Mouse (Mus musculus) liver, postnatal 0 days (tissue): ENCODE data around the gene 1110008L16Rik. TPM values are rescaled to one million over a fixed set of nuclear protein-coding genes. Genes with fewer than 3 reads are reported as not detected.

Experiments used
- ATAC-seq: fragments of 200-750 bp; cut with Nextera tagmentation; 2 replicates; pipeline ENCODE4 v1.8.0; 2017; ENCODE audit warnings: mild to moderate bottlenecking, moderate library complexity
- DNase-seq: peaks from one replicate; pipeline ENCODE4 v3.0.0-alpha.2; 2016
- H3K27ac ChIP-seq: fragments of 300-500 bp; sonication (generic); 2 replicates; pipeline ENCODE4 v1.5.1; 2014; ENCODE audit warnings: antibody characterized with exemption, moderate library complexity, mild to moderate bottlenecking, low read depth
- H3K27me3 ChIP-seq: fragments of 300-500 bp; sonication (generic); 2 replicates; pipeline ENCODE4 v1.6.1; 2014; ENCODE audit warnings: low read length, control low read depth, mixed read lengths; ENCODE audit not compliant: insufficient read depth
- H3K36me3 ChIP-seq: fragments of 300-500 bp; sonication (generic); replicated peaks from 2 replicates; pipeline ENCODE4 v1.6.1; 2014; ENCODE audit warnings: mild to moderate bottlenecking, control low read depth, low read length, moderate library complexity, mixed read lengths; ENCODE audit not compliant: insufficient read depth
- H3K4me1 ChIP-seq: fragments of 300-500 bp; sonication (generic); 2 replicates; pipeline ENCODE4 v1.6.1; 2014; ENCODE audit warnings: antibody characterized with exemption, mild to moderate bottlenecking, control low read depth; ENCODE audit not compliant: insufficient read depth
- H3K4me2 ChIP-seq: fragments of 300-500 bp; sonication (generic); 2 replicates; pipeline ENCODE4 v1.6.1; 2014; ENCODE audit warnings: low read depth, mild to moderate bottlenecking, low read length, moderate library complexity, mixed read lengths
- H3K4me3 ChIP-seq: fragments of 300-500 bp; sonication (generic); 2 replicates; pipeline ENCODE4 v1.5.1; 2014; ENCODE audit warnings: low read depth, low read length
- H3K9ac ChIP-seq: fragments of 300-500 bp; sonication (generic); replicated peaks from 2 replicates; pipeline ENCODE4 v1.6.1; 2014; ENCODE audit warnings: mild to moderate bottlenecking, moderate library complexity
- H3K9me3 ChIP-seq: fragments of 300-500 bp; sonication (generic); 2 replicates; pipeline ENCODE4 v1.6.1; 2016; ENCODE audit warnings: mild to moderate bottlenecking, control low read depth, low read length, mixed read lengths
- CTCF ChIP-seq: sonication (generic); IDR thresholded peaks from 2 replicates; pipeline ENCODE4 v1.5.1; 2016; ENCODE audit warnings: antibody characterized with exemption, low read depth
- EP300 ChIP-seq: IDR thresholded peaks from 2 replicates; pipeline ENCODE4 v1.6.1; 2016; ENCODE audit warnings: antibody characterized with exemption, low read depth, mild to moderate bottlenecking
- WGBS: fragments of 180-500 bp; shearing (Covaris S2); extraction: QIAGEN DNeasy Blood & Tissue Kit; methylation state at CpG from one replicate; pipeline ENCODE4 v1.1.7; 2014; ENCODE audit not compliant: insufficient replicate concordance; 5-methylcytosine and 5-hydroxymethylcytosine counted together
- polyA plus RNA-seq: library from polyadenylated mRNA; unstranded; fragments of >200 nt; fragmentation: Nextera tagmentation; extraction: Ambion mirVana; gene quantifications from 2 replicates; pipeline ENCODE4 v1.2.1, GENCODE M21; 2015

1110008L16Rik gene
- polyA plus RNA-seq, 1 experiment from 2014 or later: 5.5 TPM

DNA sequence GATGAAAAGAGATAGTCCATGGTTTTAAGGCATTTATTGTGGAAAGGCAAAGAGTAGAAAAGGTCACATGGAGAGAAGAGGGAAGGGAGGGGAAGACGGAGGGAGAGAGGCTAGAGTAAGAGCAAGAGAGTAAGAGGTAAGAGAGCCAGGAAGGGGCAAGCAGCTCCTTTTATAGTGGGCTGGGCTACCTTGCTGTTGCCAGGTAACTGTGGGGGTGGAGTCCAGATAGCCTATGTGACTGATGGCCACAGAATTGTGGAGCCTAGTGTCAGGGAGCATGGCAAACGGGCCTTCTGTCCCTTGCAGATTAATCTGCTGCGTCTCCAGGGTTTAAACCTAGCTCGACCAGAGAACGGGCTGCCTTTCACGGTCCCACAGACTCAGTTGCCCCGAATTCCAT lies 12.5 kb downstream of the 1110008L16Rik start:
- peaks cover 3% of the 10 kb centered on the region; the same call in 1 of the 2 replicates for H3K36me3 ChIP-seq
- no peaks in the 10 kb centered on the region for H3K4me1 ChIP-seq
- H3K9ac ChIP-seq: no peak overlapping the region
- 81% methylated on average over 7 of the region's 7 CpGs for WGBS
- H3K9me3 ChIP-seq: no peaks in the 10 kb centered on the region
- DNase-seq: no peak
- no peak overlapping the region for H3K27ac ChIP-seq
- ATAC-seq: no peak
- no peak overlapping the region for H3K4me3 ChIP-seq
- H3K27me3 ChIP-seq: no peaks in the 10 kb centered on the region
- no peak for TF ChIP-seq CTCF
- TF ChIP-seq EP300: no peak
- no peak overlapping the region for H3K4me2 ChIP-seq

DNA sequence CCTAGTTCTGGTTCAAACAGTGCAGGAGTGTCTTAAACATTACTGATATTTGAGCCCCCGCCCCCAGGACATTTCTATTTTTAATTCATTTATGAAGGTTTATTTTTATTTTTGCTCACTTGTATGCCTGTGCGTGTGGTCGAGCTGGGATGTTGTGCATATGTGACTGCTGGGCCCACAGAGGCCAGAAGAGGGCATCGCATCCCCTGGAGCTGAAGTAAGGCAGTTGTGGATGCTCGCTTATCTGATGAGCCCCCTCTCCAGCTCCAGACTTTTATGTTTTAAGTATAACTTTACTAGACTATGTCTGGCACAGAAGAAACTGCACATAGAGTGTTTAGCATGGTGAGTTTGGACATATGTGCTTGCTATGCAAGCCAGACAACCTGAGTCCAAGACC lies 14.5 kb downstream of the 1110008L16Rik start:
- no peaks in the 10 kb centered on the region for H3K27me3 ChIP-seq
- H3K9me3 ChIP-seq: no peaks in the 10 kb centered on the region
- peaks cover 6% of the 10 kb centered on the region; the same call in 1 of the 2 replicates for H3K36me3 ChIP-seq
- no peaks in the 10 kb centered on the region for H3K4me1 ChIP-seq
- no peak overlapping the region for H3K4me3 ChIP-seq
- no peak overlapping the region for H3K9ac ChIP-seq
- no peak for DNase-seq
- no peak overlapping the region for H3K27ac ChIP-seq
- ATAC-seq: no peak
- TF ChIP-seq CTCF (peak; percentile 35), EP300 (no peak)
- H3K4me2 ChIP-seq: no peak overlapping the region
- 87% methylated on average over 5 of the region's 5 CpGs for WGBS

DNA sequence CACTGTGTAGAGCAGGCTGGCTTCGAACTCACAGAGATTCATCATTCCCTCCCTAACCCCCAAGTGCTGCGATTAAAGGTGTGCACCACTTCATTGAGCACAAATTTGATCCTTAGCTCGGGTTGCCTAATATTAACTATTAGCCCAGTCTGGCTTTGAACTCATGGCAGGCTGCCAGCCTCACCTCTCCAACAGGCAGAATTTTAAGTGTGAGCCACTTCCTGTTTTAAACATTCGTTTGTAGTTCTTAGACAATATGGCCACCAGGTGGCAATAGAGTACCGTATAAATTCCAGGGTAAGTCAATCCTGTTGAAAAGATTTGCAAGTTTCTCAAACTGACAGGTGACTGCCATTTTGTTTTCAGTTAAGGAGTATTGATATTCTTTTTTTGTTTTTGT lies 15.8 kb downstream of the 1110008L16Rik start:
- H3K36me3 ChIP-seq: 0 out of 2 replicates have a peak, but pooled peaks cover 4% of the 10 kb centered on the region
- ATAC-seq (peak; percentile 72), DNase-seq (peak; percentile 80)
- H3K27me3 ChIP-seq: 0 out of 2 replicates have a peak, but pooled peaks cover 6% of the 10 kb centered on the region
- H3K9ac ChIP-seq: no peak overlapping the region
- 33% methylated on average over 5 of the region's 5 CpGs for WGBS
- no peak overlapping the region for H3K27ac ChIP-seq
- no peaks in the 10 kb centered on the region for H3K4me1 ChIP-seq
- peak; percentile 81 for TF ChIP-seq CTCF
- TF ChIP-seq EP300: no peak
- no peak overlapping the region for H3K4me2 ChIP-seq
- H3K9me3 ChIP-seq: no peaks in the 10 kb centered on the region
- no peak overlapping the region for H3K4me3 ChIP-seq

DNA sequence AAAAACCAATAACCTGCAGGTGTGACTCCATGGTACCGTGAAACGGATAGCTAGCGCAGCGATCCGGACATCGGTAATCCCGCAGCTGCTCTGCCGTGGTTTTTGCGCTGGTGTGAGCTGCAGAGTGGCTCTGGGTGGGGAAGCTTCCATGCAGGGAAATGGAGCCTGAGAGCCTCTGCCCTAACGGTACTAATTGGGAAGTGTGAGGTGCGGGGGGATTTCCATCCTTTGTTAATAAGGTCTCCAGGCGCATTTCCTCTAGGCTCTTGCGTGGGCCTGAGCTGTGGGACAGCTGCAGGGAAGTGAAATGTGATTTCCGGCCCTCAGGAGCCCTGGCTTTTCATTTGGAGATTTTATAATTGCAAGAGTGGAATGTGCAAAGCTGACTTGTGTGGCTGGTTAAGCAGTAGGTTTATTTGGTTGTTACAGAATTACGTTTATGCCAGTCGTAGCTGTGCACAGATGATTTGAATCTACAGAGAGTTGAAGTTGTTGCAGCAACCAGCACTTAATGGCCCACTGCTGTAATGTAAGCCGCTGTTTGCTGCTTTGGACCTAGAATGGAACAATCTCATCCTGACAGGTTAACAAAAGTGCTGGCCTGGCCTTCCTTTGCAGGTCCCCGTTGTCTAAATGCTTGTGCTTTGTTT lies 22.4 kb downstream of the 1110008L16Rik start:
- no peak overlapping the region for H3K4me2 ChIP-seq
- H3K9ac ChIP-seq: no peak overlapping the region
- no peaks in the 10 kb centered on the region for H3K4me1 ChIP-seq
- ATAC-seq (no peak), DNase-seq (no peak)
- H3K4me3 ChIP-seq: no peak overlapping the region
- H3K9me3 ChIP-seq: no peaks in the 10 kb centered on the region
- WGBS: 87% methylated on average over 18 of the region's 18 CpGs
- TF ChIP-seq EP300: no peak
- TF ChIP-seq CTCF: no peak
- H3K36me3 ChIP-seq: 0 out of 2 replicates have a peak, but pooled peaks cover 8% of the 10 kb centered on the region
- H3K27ac ChIP-seq: no peak overlapping the region
- H3K27me3 ChIP-seq: peaks cover 27% of the 10 kb centered on the region; the same call in 1 of the 2 replicates

DNA sequence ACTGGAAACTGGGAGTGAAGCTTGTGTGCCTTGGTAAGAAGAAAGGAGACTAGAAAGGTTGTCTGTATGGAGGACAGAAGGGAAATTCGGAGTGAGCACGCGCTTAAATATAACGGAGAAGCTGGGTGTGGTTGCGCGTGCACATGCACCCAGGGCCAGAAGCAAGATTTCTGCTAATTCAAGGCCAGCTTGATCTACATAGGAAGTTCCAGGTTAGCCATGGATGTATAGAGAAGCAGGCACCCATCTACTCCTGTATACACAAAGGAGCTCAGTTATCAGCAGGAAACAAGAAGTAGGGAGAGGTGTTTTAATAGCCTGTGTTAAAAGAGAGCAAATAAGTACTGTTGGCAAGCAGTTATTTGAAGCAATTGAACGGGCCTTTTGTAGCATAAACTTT lies 26.3 kb downstream of the 1110008L16Rik start:
- 53% methylated on average over 7 of the region's 7 CpGs for WGBS
- H3K9me3 ChIP-seq: no peaks in the 10 kb centered on the region
- peaks cover 25% of the 10 kb centered on the region; the same call in 1 of the 2 replicates for H3K27me3 ChIP-seq
- no peak overlapping the region for H3K27ac ChIP-seq
- H3K9ac ChIP-seq: no peak overlapping the region
- H3K4me2 ChIP-seq: no peak overlapping the region
- no peaks in the 10 kb centered on the region for H3K4me1 ChIP-seq
- H3K36me3 ChIP-seq: 0 out of 2 replicates have a peak, but pooled peaks cover 8% of the 10 kb centered on the region
- H3K4me3 ChIP-seq: no peak overlapping the region
- no peak for ATAC-seq
- no peak for DNase-seq
- no peak for TF ChIP-seq CTCF
- no peak for TF ChIP-seq EP300

DNA sequence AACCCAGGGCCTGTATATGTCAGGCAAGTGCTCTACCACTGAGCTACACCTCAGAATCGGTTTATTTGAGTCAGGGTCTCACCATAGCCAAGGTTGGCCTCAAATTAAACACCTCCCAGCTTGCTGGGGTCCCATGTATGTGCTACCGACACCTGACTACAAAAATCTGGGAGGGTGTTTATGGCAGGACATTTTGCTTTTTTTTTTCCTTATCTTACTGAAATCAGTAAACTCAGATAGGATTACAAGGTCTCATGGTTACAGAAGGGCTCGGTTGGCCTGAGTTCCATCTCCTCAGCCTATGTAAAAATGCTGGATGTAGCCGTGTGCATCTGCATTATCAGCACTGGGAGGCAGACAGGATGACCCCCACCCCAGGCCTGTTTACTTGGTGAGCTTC lies 29.4 kb downstream of the 1110008L16Rik start:
- Histone ChIP-seq H3K9ac (no peak overlapping the region), H3K9me3 (no peaks in the 10 kb centered on the region), H3K4me3 (no peak overlapping the region), H3K4me1 (no peaks in the 10 kb centered on the region), H3K36me3 (0 out of 2 replicates have a peak, but pooled peaks cover 4% of the 10 kb centered on the region), H3K27me3 (peaks cover 25% of the 10 kb centered on the region), H3K27ac (no peak overlapping the region), H3K4me2 (no peak overlapping the region)
- TF ChIP-seq CTCF (no peak), EP300 (no peak)
- 63% methylated on average over 4 of the region's 4 CpGs for WGBS
- DNase-seq: no peak
- ATAC-seq: no peak
